Mouse (Mus musculus) CH12.LX (cell line): ENCODE results near the gene Foxo6. TPM values are rescaled to one million over a fixed set of nuclear protein-coding genes. Genes with fewer than 3 reads are reported as not detected.

Source experiments
- DNase-seq: peaks from one replicate; pipeline ENCODE4 v3.0.0-alpha.2; 2013; ENCODE audit errors: extremely low read depth
- H3K27ac ChIP-seq: 2 replicates; pipeline ENCODE4 v1.5.1; 2012; ENCODE audit warnings: low read depth, mild to moderate bottlenecking, control low read depth, moderate library complexity; ENCODE audit not compliant: insufficient read depth
- H3K27me3 ChIP-seq: replicated peaks from 2 replicates; pipeline ENCODE3; 2012; ENCODE audit warnings: inconsistent platforms
- H3K36me3 ChIP-seq, 2 experiments: replicated peaks in 1 of 2; 2 replicates each; pipeline versions ENCODE3 to v1.6.1; 2012; ENCODE audit warnings: inconsistent platforms in 1 of 2, low read length in 1 of 2, mild to moderate bottlenecking in 1 of 2, mixed read lengths in 1 of 2, moderate library complexity in 1 of 2; ENCODE audit not compliant: control insufficient read depth in 1 of 2, insufficient read depth in 1 of 2
- H3K4me1 ChIP-seq, 2 experiments: 2 replicates each; pipeline ENCODE4 v1.6.1; 2012; ENCODE audit warnings: inconsistent platforms in 1 of 2, moderate library complexity in 1 of 2; ENCODE audit not compliant: insufficient read depth in 2 of 2, control insufficient read depth in 1 of 2
- H3K4me2 ChIP-seq: 2 replicates; pipeline ENCODE4 v1.6.1; 2012; ENCODE audit warnings: low read depth, mild to moderate bottlenecking, control low read depth; ENCODE audit not compliant: poor library complexity, insufficient read depth, severe bottlenecking
- H3K4me3 ChIP-seq, 3 experiments: fragments of 150-350 bp in 1 of 3; sonication (generic) in 1 of 3; replicated peaks in 1 of 3; 2 replicates each; pipeline versions ENCODE3 to v1.5.1; 2011 to 2012; ENCODE audit warnings: low read depth in 2 of 3, low read length in 2 of 3, mild to moderate bottlenecking in 2 of 3, moderate library complexity in 2 of 3, control low read depth in 1 of 3, improper control_type of control experiment in 1 of 3, inconsistent platforms in 1 of 3, mixed read lengths in 1 of 3; ENCODE audit not compliant: poor library complexity in 1 of 3
- H3K79me2 ChIP-seq: replicated peaks from 2 replicates; pipeline ENCODE4 v1.6.1; 2012; ENCODE audit warnings: mild to moderate bottlenecking, moderate library complexity; ENCODE audit not compliant: control insufficient read depth, poor library complexity, insufficient read depth, severe bottlenecking; ENCODE audit errors: extremely low read depth
- H3K9ac ChIP-seq: 2 replicates; pipeline ENCODE4 v1.6.1; 2012; ENCODE audit warnings: low read depth, mild to moderate bottlenecking, control low read depth, moderate library complexity; ENCODE audit not compliant: insufficient read depth
- H3K9me3 ChIP-seq: replicated peaks from 2 replicates; pipeline ENCODE3; 2012; ENCODE audit warnings: low read length, inconsistent platforms, mixed read lengths
- CHD1 ChIP-seq: IDR thresholded peaks from 2 replicates; pipeline ENCODE4 v1.6.1; 2012; ENCODE audit warnings: low read depth, low read length, improper control_type of control experiment, inconsistent platforms
- E2F4 ChIP-seq: IDR thresholded peaks from 2 replicates; pipeline ENCODE4 v1.6.1; 2011; ENCODE audit warnings: low read depth, low read length, improper control_type of control experiment; ENCODE audit not compliant: insufficient replicate concordance
- ELF1 ChIP-seq: IDR thresholded peaks from 2 replicates; pipeline ENCODE4 v1.6.1; 2014; ENCODE audit warnings: low read depth, mild to moderate bottlenecking, inconsistent platforms, low read length, improper control_type of control experiment
- EP300 ChIP-seq: IDR thresholded peaks from 2 replicates; pipeline ENCODE4 v1.6.1; 2011; ENCODE audit warnings: low read length, improper control_type of control experiment
- HCFC1 ChIP-seq: IDR thresholded peaks from 2 replicates; pipeline ENCODE4 v1.6.1; 2012; ENCODE audit warnings: low read depth, mild to moderate bottlenecking, inconsistent platforms, low read length, improper control_type of control experiment
- JUN ChIP-seq: IDR thresholded peaks from 2 replicates; pipeline ENCODE4 v1.6.1; 2011; ENCODE audit warnings: low read depth, mild to moderate bottlenecking, low read length, improper control_type of control experiment, moderate library complexity; ENCODE audit not compliant: insufficient read depth
- JUND ChIP-seq: conservative IDR thresholded peaks from 2 replicates; pipeline ENCODE4 v1.6.1; 2011; ENCODE audit warnings: low read depth, low read length, improper control_type of control experiment
- KAT2A ChIP-seq: IDR thresholded peaks from 2 replicates; pipeline ENCODE4 v1.6.1; 2012; ENCODE audit warnings: low read length, improper control_type of control experiment, inconsistent platforms; ENCODE audit not compliant: insufficient replicate concordance
- MAFK ChIP-seq: IDR thresholded peaks from 2 replicates; pipeline ENCODE4 v1.6.1; 2011; ENCODE audit warnings: low read length, improper control_type of control experiment; ENCODE audit not compliant: insufficient replicate concordance
- MEF2A ChIP-seq: IDR thresholded peaks from 2 replicates; pipeline ENCODE4 v1.6.1; 2014; ENCODE audit warnings: low read depth, mild to moderate bottlenecking, inconsistent platforms, low read length, improper control_type of control experiment, borderline replicate concordance
- NELFE ChIP-seq: IDR thresholded peaks from 2 replicates; pipeline ENCODE4 v1.6.1; 2011; ENCODE audit warnings: low read depth, low read length, improper control_type of control experiment
- POLR2A ChIP-seq: IDR thresholded peaks from 2 replicates; pipeline ENCODE4 v1.6.1; 2011; ENCODE audit warnings: low read depth, mild to moderate bottlenecking, improper control_type of control experiment, low read length
- RAD21 ChIP-seq: IDR thresholded peaks from 2 replicates; pipeline ENCODE4 v1.6.1; 2011; ENCODE audit warnings: low read depth, mild to moderate bottlenecking, low read length, improper control_type of control experiment, moderate library complexity
- TCF12 ChIP-seq: IDR thresholded peaks from 2 replicates; pipeline ENCODE4 v1.6.1; 2014; ENCODE audit warnings: low read depth, mild to moderate bottlenecking, inconsistent platforms, low read length, improper control_type of control experiment
- USF1 ChIP-seq: IDR thresholded peaks from 2 replicates; pipeline ENCODE4 v1.6.1; 2014; ENCODE audit warnings: low read depth, mild to moderate bottlenecking, inconsistent platforms, low read length, improper control_type of control experiment
- ZC3H11A ChIP-seq: IDR thresholded peaks from 2 replicates; pipeline ENCODE4 v1.6.1; 2012; ENCODE audit warnings: low read depth, mild to moderate bottlenecking, inconsistent platforms, low read length, improper control_type of control experiment
- ZKSCAN1 ChIP-seq: IDR thresholded peaks from 2 replicates; pipeline ENCODE4 v1.6.1; 2012; ENCODE audit warnings: low read depth, inconsistent platforms, low read length, improper control_type of control experiment, borderline replicate concordance
- dilution Hi-C: fragments of 300-500 bp; cut with MboI; formaldehyde crosslinking; loops from 2 replicates; pipeline ENCODE4 v1.14.3; 2020; ENCODE audit warnings: low sequenced_read_pairs; ENCODE audit not compliant: extremely low pct_unique_long_range_greater_than_20kb, extremely low pct_ligation_motif_present
- in situ Hi-C: fragments of 300-500 bp; cut with MboI; formaldehyde crosslinking; loops from 3 replicates; pipeline ENCODE4 v1.14.3; 2019; ENCODE audit warnings: low sequenced_read_pairs, low pct_ligation_motif_present, low pct_unique_long_range_greater_than_20kb, mixed read lengths
- polyA plus RNA-seq: library from polyadenylated mRNA; unstranded; fragments of >175 nt; gene quantifications from 2 replicates; pipeline ENCODE4 v1.2.1, GENCODE M21; 2012; ENCODE audit warnings: low read depth; ENCODE audit not compliant: insufficient read length
- total RNA-seq, 2 experiments: library from RNA; depleted of rRNA; stranded (reverse); fragments of 300-350 nt in 1 of 2; fragments of >200 nt in 1 of 2; gene quantifications; 2 replicates each; pipeline ENCODE4 v1.2.3; 2012 to 2014

Foxo6 gene
- total and polyA plus RNA-seq, 3 experiments = not detected

DNA sequence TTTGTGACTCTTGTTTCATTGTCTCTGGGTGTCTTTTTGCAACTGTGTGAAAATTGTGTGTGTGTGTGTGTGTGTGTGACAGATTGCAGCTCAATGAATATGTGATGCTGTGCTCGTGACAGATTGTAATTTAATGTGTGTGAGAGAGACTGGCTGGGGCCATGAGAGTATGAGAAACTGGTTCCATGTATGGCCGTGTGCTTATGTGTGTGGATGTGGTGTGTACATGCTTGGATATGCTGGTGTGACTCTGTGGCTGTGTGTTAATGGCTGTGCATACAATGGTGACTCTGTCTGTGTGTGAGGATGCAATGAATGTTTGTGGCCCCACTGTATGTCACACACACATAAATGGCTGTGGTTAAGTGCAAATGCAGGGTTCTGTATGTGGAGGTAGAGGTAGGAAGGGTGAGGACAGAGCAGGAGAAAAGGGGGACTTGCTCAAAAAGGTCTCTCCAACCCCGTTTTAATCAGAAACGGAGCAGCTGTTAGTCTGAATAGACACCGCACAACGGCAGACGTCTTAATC, 45.3 kb upstream of the Foxo6 start:
- no peak for DNase-seq
- dilution Hi-C loops (no loop called here), in situ Hi-C loops (no loop called here)
- no peak for TF ChIP-seq E2F4
- TF ChIP-seq ZC3H11A = no peak
- no peak for TF ChIP-seq TCF12
- no peak for TF ChIP-seq EP300
- TF ChIP-seq CHD1 = no peak
- TF ChIP-seq MAFK = no peak
- no peak for TF ChIP-seq POLR2A
- no peak for TF ChIP-seq NELFE
- no peaks in the 10 kb centered on the region for H3K9me3 ChIP-seq
- H3K9ac ChIP-seq = no peak overlapping the region
- H3K4me3 ChIP-seq = no peak overlapping the region
- no peak overlapping the region for H3K4me2 ChIP-seq
- no peaks in the 10 kb centered on the region for H3K79me2 ChIP-seq
- peaks cover 63% of the 10 kb centered on the region for H3K27me3 ChIP-seq
- H3K36me3 ChIP-seq = no peaks in the 10 kb centered on the region
- H3K4me1 ChIP-seq = no peaks in the 10 kb centered on the region
- no peak overlapping the region for H3K27ac ChIP-seq

DNA sequence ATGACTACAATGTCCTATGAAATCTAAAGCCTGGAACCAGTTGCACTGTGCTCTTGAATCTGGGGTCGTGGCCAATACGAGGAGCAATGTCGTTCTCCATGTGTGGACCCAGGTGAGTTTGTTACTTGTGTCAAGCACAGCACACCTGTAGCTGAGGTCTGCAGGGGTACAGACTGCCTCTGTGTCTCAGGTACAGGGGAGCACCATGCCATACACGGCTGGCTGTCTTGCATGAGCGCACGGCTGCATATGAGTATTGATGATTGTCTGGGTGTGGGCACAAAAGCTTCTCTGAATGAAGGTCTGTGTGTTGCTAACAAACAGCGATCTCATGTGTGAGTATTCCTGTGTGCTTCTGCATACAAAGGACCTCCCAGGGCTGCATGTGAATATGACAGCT, 44.8 kb upstream of the Foxo6 start:
- H3K9me3 ChIP-seq = no peaks in the 10 kb centered on the region
- no peak overlapping the region for H3K27ac ChIP-seq
- in situ Hi-C loops = no loop called here
- H3K4me3 ChIP-seq = no peak overlapping the region
- H3K9ac ChIP-seq = no peak overlapping the region
- dilution Hi-C loops = no loop called here
- H3K4me2 ChIP-seq = no peak overlapping the region
- no peak for TF ChIP-seq ELF1
- TF ChIP-seq HCFC1 = no peak
- no peak for TF ChIP-seq MEF2A
- TF ChIP-seq JUN = no peak
- TF ChIP-seq NELFE = no peak
- no peak for TF ChIP-seq JUND
- TF ChIP-seq KAT2A = no peak
- TF ChIP-seq RAD21 = no peak
- no peak for TF ChIP-seq MAFK
- no peak for TF ChIP-seq USF1
- TF ChIP-seq ZKSCAN1 = no peak
- H3K4me1 ChIP-seq = no peaks in the 10 kb centered on the region
- no peaks in the 10 kb centered on the region for H3K36me3 ChIP-seq
- H3K79me2 ChIP-seq = no peaks in the 10 kb centered on the region
- peaks cover 64% of the 10 kb centered on the region for H3K27me3 ChIP-seq
- no peak for DNase-seq
